Mouse (Mus musculus) gastrocnemius, adult 2 months (tissue): ENCODE data around the gene Cdyl2. TPM values are rescaled to one million over a fixed set of nuclear protein-coding genes. Genes with fewer than 3 reads are reported as not detected.

Experiments
- DNase-seq: peaks from one replicate; pipeline ENCODE4 v3.0.0; 2022
- H3K27ac ChIP-seq: fragments of 200-600 bp; 2 replicates; pipeline ENCODE4 v1.8.1; 2022; ENCODE audit warnings: mild to moderate bottlenecking
- H3K4me3 ChIP-seq: fragments of 200-600 bp; 2 replicates; pipeline ENCODE4 v1.8.1; 2022; ENCODE audit warnings: mild to moderate bottlenecking, moderate library complexity
- CTCF ChIP-seq: fragments of 200-600 bp; IDR thresholded peaks from 2 replicates; pipeline ENCODE4 v1.8.1; 2022; ENCODE audit warnings: antibody characterized with exemption, mild to moderate bottlenecking, moderate library complexity
- intact Hi-C: fragments of 180-260 bp; cut with DNase I; formaldehyde crosslinking; loops from one replicate; pipeline ENCODE4 v1.15.1; 2025
- total RNA-seq, 2 experiments: library from RNA; stranded (reverse); gene quantifications; 2 replicates each; pipeline ENCODE4 v1.2.3; 2021

Cdyl2 gene
- total RNA-seq, 2 experiments from 2014 or later = 2.8 to 3.3 TPM

- intact Hi-C loops = no loop called here
- DNase-seq = no peak
- Histone ChIP-seq H3K27ac (no peak overlapping the region), H3K4me3 (no peak overlapping the region)
- TF ChIP-seq CTCF = no peak
Measured at GRCm38 (mm10) chr8:116666781-116667325, 65.9 kb downstream of the Cdyl2 start.

GRCm38 (mm10) chr8:116661521-116661920 lies 71.3 kb downstream of the Cdyl2 start:
- no peak overlapping the region for H3K4me3 ChIP-seq
- intact Hi-C loops = loop anchor here (2.0 kb wide), 1 partner anchor 181 kb away; no protein-coding TSS in a partner anchor
- no peak overlapping the region for H3K27ac ChIP-seq
- DNase-seq = no peak
- no peak for TF ChIP-seq CTCF

GRCm38 (mm10) chr8:116656811-116657210 lies 76.0 kb downstream of the Cdyl2 start:
- TF ChIP-seq CTCF = no peak
- Histone ChIP-seq H3K4me3 (no peak overlapping the region), H3K27ac (no peak overlapping the region)
- no peak for DNase-seq
- intact Hi-C loops = no loop called here

- Histone ChIP-seq H3K4me3 (no peak overlapping the region), H3K27ac (no peak overlapping the region)
- intact Hi-C loops = no loop called here
- no peak for TF ChIP-seq CTCF
- no peak for DNase-seq
Measured at GRCm38 (mm10) chr8:116654881-116655280, 77.9 kb downstream of the Cdyl2 start.

- intact Hi-C loops = no loop called here
- H3K4me3 ChIP-seq = no peak overlapping the region
- TF ChIP-seq CTCF = no peak
Measured at GRCm38 (mm10) chr8:116652949-116653348, 79.8 kb downstream of the Cdyl2 start.

GRCm38 (mm10) chr8:116649975-116650725 lies 82.6 kb downstream of the Cdyl2 start:
- Histone ChIP-seq H3K4me3 (no peak overlapping the region), H3K27ac (no peak overlapping the region)
- intact Hi-C loops = no loop called here
- no peak for TF ChIP-seq CTCF
- no peak for DNase-seq

More at GRCm38 (mm10) chr8:116652949-116653348, 79.8 kb downstream of the Cdyl2 start:
- H3K27ac ChIP-seq = no peak overlapping the region
- DNase-seq = no peak

GRCm38 (mm10) chr8:116645376-116645775 lies 87.4 kb downstream of the Cdyl2 start:
- intact Hi-C loops = no loop called here
- Histone ChIP-seq H3K4me3 (no peak overlapping the region), H3K27ac (no peak overlapping the region)
- no peak for DNase-seq
- TF ChIP-seq CTCF = no peak

- Histone ChIP-seq H3K27ac (no peak overlapping the region), H3K4me3 (no peak overlapping the region)
- intact Hi-C loops = no loop called here
- no peak for TF ChIP-seq CTCF
- no peak for DNase-seq
Measured at GRCm38 (mm10) chr8:116640925-116641324, 91.9 kb downstream of the Cdyl2 start.

GRCm38 (mm10) chr8:116637998-116638397 lies 94.8 kb downstream of the Cdyl2 start:
- H3K27ac ChIP-seq = no peak overlapping the region
- no peak for DNase-seq
- no peak for TF ChIP-seq CTCF
- intact Hi-C loops = no loop called here
- H3K4me3 ChIP-seq = no peak overlapping the region

- H3K27ac ChIP-seq = no peak overlapping the region
- TF ChIP-seq CTCF = no peak
- intact Hi-C loops = no loop called here
- DNase-seq = no peak
- no peak overlapping the region for H3K4me3 ChIP-seq
Measured at GRCm38 (mm10) chr8:116637193-116637592, 95.6 kb downstream of the Cdyl2 start.

GRCm38 (mm10) chr8:116636396-116636795 lies 96.4 kb downstream of the Cdyl2 start:
- no peak overlapping the region for H3K27ac ChIP-seq
- DNase-seq = no peak
- H3K4me3 ChIP-seq = no peak overlapping the region
- intact Hi-C loops = no loop called here
- TF ChIP-seq CTCF = no peak

GRCm38 (mm10) chr8:116635972-116636371 lies 96.8 kb downstream of the Cdyl2 start:
- no peak for DNase-seq
- no peak overlapping the region for H3K4me3 ChIP-seq
- TF ChIP-seq CTCF = no peak
- intact Hi-C loops = no loop called here
- H3K27ac ChIP-seq = no peak overlapping the region

GRCm38 (mm10) chr8:116635261-116635660 lies 97.5 kb downstream of the Cdyl2 start:
- H3K4me3 ChIP-seq = no peak overlapping the region
- intact Hi-C loops = no loop called here
- TF ChIP-seq CTCF = no peak
- DNase-seq = no peak
- no peak overlapping the region for H3K27ac ChIP-seq

- no peak for DNase-seq
- intact Hi-C loops = no loop called here
- Histone ChIP-seq H3K27ac (no peak overlapping the region), H3K4me3 (no peak overlapping the region)
- TF ChIP-seq CTCF = no peak
Measured at GRCm38 (mm10) chr8:116634436-116634835, 98.4 kb downstream of the Cdyl2 start.
